Mouse (Mus musculus) left cerebral cortex, adult 2 months (tissue): ENCODE results near the gene Trim17. TPM values are rescaled to one million over a fixed set of nuclear protein-coding genes. Genes with fewer than 3 reads are reported as not detected.

ENCODE experiments used
- DNase-seq, 2 experiments: peaks; one replicate each; pipeline ENCODE4 v3.0.0; 2021 to 2022; ENCODE audit warnings: low spot score in 2 of 2, mixed read lengths in 1 of 2; ENCODE audit errors: extremely low spot score in 1 of 2
- H3K27ac ChIP-seq: fragments of 200-600 bp; 2 replicates; pipeline ENCODE4 v1.8.1; 2022
- H3K4me3 ChIP-seq: fragments of 200-600 bp; 2 replicates; pipeline ENCODE4 v1.8.1; 2022
- CTCF ChIP-seq: fragments of 200-600 bp; IDR thresholded peaks from 2 replicates; pipeline ENCODE4 v1.8.1; 2022; ENCODE audit warnings: antibody characterized with exemption, mild to moderate bottlenecking, moderate library complexity
- intact Hi-C: fragments of 180-260 bp; cut with DNase I; formaldehyde crosslinking; loops from one replicate; pipeline ENCODE4 v1.15.1; 2025
- total RNA-seq, 2 experiments: library from RNA; stranded (reverse); gene quantifications; 2 replicates each; pipeline ENCODE4 v1.2.3; 2021

Gene Trim17
- total RNA-seq, 2 experiments from 2014 or later = 4.8 to 4.9 TPM

DNA sequence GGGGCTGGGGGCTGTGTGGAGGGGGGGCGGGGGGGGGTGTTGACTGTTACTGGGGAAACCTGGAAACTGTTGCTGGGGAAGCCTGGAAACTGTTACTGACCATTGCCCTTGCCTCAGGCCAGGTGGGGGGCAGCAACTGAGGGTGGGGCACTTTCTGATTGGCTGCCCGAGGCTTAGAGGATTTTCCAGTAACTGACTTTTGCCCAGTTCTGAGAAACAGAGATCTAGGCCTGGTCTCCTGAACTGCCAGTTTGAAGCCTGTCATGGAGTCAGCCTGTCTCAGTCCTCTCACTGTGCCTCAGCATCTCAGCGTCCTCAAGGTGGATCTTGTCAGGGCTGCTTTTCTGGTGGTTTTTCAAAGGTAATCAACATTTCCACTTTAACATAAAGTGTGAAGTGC is 19.9 kb downstream of the Trim17 start:
- DNase-seq = no peak
- Histone ChIP-seq H3K4me3 (no peak overlapping the region), H3K27ac (no peak overlapping the region)
- TF ChIP-seq CTCF = no peak
- intact Hi-C loops = loop anchor here (5.0 kb wide), 1 partner anchor 208 kb away; the partner anchor contains the start of gene Gjc2

DNA sequence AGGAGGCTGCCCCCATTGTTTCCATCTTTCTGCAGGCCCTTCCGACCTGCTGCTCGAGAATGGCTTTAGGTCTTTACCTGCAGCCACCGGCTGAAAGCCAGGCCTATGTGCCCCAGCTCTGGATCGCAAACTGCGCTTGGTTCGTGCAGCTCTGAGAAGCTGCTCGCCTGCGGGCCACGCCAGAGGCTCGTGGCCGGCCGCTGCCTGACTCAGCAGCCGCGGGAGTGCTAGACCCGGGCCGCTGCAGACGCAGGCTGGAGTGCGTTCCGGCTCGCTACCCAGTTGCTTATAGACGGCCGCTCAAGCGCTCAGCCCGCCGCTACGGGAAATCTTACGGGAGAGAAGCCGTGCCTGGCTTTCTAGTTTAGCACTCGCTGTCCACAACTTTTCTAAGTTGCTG is 22.7 kb downstream of the Trim17 start:
- TF ChIP-seq CTCF = no peak
- Histone ChIP-seq H3K27ac (peak overlapping the region; percentile 89), H3K4me3 (peak overlapping the region; percentile 74)
- intact Hi-C loops = no loop called here
- no peak for DNase-seq

DNA sequence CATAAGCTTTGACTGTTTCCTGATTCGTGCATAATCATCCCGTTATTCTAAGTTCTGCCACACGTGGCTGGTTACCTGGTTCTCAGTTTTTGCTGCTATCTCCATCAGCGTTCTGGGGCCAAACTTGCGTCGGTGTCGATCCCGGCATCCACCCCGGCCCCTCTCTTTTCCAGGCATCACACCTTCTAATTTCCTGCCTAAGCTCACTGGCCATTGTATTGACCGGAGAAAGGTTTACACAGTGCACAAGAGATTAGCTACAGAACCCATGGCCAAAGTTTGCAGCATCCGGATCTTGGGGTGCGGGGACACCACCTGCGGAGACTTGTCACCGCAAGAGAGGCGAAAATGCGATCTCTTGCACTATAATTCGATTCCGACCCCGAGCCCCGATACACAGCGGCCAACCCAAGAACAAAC is 23.1 kb downstream of the Trim17 start:
- H3K4me3 ChIP-seq = peak overlapping the region; percentile 74
- no peak for DNase-seq
- peak overlapping the region; percentile 89 for H3K27ac ChIP-seq
- no peak for TF ChIP-seq CTCF
- intact Hi-C loops = no loop called here

DNA sequence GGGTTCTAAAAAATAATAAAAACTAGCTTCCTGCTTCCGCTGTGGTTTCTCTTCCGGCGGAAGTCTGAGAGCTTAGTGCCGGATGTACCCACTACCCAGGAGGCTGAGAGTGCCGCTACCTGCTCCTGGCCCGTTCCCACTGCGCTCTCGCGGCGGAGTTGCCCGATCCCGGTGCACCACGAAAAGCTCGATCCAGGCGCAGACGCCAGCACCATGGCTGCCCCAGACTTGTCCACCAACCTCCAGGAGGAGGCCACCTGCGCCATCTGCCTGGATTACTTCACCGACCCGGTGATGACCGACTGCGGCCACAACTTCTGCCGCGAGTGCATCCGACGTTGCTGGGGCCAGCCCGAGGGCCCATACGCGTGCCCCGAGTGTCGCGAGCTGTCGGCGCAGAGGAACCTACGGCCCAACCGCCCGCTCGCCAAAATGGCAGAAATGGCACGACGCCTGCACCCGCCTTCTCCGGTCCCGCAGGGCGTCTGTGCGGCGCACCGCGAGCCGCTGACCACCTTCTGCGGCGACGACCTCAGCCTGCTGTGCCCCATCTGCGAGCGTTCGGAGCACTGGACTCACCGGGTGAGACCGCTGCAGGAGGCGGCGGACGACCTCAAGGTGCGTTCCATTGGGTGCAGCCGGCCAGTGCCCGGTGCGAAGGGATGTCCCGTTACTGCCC is 23.7 kb downstream of the Trim17 start, which contains the start of gene Trim11:
Gene Trim11 (plus strand): TSS at position 67 of the 679 bp plus-strand sequence.
- H3K27ac ChIP-seq = peak within 1 kb of the TSS; percentile 89
- intact Hi-C loops = no loop called here
- DNase-seq = peak in 1 of 2 experiments; percentile 60
- TF ChIP-seq CTCF = no peak
- peak within 1 kb of the TSS; percentile 74 for H3K4me3 ChIP-seq

DNA sequence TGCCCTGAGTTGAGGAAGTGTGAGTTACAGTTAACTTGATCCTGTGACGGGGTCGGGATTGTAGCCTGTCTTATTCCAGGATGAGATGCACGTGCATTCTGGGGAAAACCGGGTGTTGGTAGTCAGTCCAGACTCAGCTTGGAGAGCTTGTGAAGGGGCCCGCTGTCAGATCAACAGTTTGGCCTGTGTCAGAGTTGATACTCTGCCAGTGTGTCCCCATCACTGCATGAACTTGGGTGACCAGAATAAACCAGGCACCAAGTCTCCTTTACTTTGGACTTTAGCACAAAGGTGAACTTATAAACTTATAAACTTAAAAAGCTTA is 24.2 kb downstream of the Trim17 start:
- TF ChIP-seq CTCF = no peak
- peak overlapping the region; percentile 74 for H3K4me3 ChIP-seq
- intact Hi-C loops = no loop called here
- DNase-seq = no peak
- H3K27ac ChIP-seq = peak overlapping the region; percentile 89; the same call in 1 of the 2 replicates

DNA sequence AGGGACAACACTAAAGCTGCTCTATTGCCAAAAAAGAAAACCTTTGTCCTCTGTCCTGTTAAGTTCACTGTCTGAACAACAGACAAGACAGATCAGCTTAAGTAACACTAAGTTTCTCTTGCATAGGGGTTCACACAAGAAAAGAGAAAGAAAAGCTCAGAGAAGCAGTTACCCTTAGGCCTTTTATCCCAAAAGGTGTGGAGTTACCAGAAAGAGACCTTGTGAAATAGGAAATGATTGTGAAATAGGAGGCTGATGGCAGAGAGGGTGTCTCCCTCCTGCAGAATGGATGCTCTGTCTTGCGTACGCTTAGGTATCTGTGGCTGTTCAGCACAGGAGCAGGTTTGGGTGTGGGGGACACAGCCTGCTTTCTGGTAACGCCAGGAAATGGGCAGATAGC is 24.7 kb downstream of the Trim17 start:
- intact Hi-C loops = no loop called here

DNA sequence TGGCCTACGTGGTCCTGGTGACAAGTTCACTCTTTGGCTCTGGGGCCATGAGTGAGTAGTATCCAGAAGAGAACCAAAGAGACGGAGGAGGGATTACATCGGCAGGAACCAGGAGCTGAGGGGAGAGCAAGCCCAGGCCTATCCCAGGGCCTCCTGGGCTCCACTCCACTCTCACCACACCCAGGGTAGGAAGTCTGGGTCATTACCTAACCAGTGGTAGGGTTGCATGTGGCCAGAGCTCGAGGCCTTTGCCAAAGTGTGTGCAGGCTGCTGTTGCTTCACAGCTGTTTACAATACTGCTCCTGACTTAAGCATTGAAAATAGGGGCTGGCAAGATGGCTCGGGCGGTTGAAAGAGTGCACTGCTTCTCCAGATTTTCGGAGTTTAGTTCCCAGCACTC is 25.2 kb downstream of the Trim17 start:
- no peak for DNase-seq
- Histone ChIP-seq H3K4me3 (peak overlapping the region; percentile 74), H3K27ac (0 out of 2 replicates have a peak overlapping the region, but pooled peaks have one; percentile 7)
- intact Hi-C loops = no loop called here
- TF ChIP-seq CTCF = no peak

More for the DNA sequence above, 24.7 kb downstream of the Trim17 start:
- Histone ChIP-seq H3K27ac (0 out of 2 replicates have a peak overlapping the region, but pooled peaks have one; percentile 7), H3K4me3 (peak overlapping the region; percentile 74)
- TF ChIP-seq CTCF = no peak
- no peak for DNase-seq

DNA sequence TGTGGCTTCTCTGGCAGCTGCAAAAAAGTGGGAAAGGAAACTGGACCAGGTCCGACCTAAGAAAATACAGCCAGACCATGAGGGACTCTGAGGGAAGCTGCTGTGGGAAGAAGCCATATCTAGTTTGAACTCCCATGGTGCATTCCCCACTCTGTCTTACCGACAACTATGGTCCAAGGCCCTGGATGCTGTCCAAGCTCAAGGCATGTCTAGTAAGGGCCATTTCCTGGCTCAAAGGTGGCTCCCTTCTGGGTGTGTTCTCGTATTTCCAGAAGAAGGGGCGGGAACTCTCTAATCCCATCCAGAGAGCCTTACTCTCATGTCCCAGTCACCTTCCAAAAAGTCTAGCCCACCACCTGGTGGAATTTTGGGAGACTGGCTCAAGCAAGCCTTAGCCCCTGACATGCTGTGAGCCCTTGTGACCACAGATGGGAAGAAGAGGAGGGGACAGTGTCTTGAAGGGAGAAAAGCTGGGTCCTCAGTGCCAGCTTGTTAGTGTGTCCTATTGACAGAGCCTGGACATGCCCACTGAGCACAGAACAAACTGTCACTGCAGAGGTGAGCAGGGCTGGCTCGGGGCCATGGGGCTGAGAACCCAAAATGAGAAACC is 26.0 kb downstream of the Trim17 start:
- peak overlapping the region; percentile 4; the same call in 1 of the 2 replicates for H3K4me3 ChIP-seq
- TF ChIP-seq CTCF = no peak
- DNase-seq = no peak
- H3K27ac ChIP-seq = no peak overlapping the region
- intact Hi-C loops = no loop called here

DNA sequence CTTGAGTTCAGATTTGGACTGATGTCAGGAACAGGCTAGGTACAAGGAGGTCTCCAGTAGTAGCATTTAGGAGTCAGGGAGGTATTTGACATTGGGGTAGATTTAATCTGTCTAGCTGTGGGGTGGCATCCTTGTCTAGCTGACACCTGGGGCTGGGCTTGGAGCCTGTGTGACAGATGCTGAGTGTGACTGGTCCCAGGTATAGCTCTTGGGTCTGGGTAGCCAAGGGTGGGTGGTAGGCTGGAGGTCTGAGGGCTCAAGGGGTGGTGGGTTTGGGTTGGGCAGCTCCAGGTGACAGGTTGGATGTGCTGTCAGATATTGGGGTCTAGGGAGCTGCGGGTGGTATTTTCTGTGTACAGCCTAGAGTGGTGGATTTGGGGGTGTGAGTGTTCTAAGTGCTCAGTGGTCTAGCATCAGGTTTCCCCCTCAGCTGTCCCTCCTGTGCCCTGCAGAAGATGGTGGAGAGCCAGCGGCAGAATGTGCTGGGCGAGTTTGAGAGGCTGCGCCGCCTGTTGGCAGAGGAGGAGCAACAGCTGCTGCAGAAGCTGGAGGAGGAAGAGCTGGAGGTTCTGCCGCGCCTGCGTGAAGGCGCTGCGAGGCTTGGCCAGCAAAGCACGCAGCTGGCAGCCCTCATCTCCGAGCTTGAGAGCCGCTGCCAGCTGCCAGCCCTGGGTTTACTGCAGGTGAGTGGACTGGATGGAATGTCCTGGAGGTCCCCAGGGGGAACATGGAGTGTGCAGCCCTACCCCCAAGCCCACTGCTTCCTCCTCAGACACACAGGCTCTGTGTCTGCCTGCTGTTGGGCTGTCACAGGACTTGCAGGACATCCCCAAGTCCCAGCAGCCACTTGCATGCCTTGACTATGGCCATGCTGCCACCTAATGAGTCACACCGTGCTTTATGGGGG is 27.3 kb downstream of the Trim17 start:
- Histone ChIP-seq H3K4me3 (no peak overlapping the region), H3K27ac (peak overlapping the region; percentile 50; the same call in 1 of the 2 replicates)
- peak; percentile 74 to 75 for DNase-seq
- peak; percentile 73 for TF ChIP-seq CTCF
- intact Hi-C loops = no loop called here

DNA sequence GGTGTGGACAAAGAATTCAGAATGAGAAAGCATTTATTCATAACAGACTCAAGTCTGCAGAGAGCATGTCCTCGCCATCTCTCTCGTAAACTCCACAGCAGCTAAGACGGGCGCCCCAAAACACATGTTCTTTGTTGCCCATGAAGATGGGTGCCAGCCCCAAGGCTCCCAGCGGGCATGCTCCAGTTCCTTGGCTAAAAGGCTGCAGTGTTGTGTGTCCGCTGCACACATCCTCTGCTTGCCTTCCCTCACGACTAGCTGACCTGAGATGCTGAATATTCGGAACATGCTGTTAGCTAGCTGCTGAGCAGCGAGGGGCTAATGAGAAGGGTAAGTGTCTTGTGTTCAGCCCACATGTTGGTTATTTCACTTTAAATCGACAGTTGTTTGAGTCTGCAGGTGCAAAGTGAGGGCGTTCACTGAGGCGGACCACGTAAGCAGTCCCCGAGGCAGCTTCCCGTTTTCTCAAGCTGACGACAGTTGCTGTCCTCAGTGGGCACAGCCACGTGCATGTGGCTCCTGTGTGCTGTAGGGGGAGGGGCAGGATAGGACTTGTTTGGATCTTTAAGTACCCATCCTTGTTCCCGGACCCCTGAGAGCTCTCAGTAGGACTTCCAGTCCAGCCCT is 28.1 kb downstream of the Trim17 start:
- TF ChIP-seq CTCF = no peak
- intact Hi-C loops = no loop called here

DNA sequence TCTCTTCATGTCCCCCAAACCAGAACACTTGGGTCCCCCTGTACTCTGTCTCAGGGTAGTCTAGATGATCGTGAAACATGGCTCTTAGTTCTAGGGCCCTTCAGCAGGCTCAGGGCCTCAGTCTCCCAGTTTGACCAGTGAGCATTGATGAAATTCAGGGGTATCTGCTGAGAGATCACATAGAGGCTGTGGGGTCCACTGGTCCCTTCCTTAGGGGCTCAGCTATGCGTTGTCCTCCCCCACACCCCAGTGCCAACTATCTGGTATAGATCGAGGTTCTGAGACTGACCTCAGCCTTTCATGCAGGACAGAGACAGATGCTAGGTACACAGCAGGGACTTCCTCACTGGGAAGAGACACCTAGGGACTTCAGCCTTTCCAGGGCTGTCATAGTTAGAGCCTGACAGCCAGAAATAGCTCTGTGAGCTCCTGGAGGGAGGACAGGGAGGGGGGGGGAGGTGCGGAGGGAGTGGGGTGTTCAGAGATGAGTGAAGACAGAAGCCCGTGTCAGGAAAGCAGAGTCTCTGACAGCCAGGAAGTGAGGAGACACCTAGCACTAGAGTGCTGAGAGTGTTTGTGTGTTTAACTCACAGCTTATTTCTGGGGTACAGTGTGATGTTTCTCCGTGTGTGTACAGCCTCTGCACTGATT is 29.3 kb downstream of the Trim17 start:
- DNase-seq = no peak
- H3K27ac ChIP-seq = no peak overlapping the region
- H3K4me3 ChIP-seq = no peak overlapping the region
- intact Hi-C loops = no loop called here
- no peak for TF ChIP-seq CTCF

More for the DNA sequence above, 28.1 kb downstream of the Trim17 start:
- Histone ChIP-seq H3K4me3 (no peak overlapping the region), H3K27ac (peak overlapping the region; percentile 50; the same call in 1 of the 2 replicates)
- no peak for DNase-seq
